ENCODE assay signal across 50 mouse cellular contexts in the genomic region with DNA sequence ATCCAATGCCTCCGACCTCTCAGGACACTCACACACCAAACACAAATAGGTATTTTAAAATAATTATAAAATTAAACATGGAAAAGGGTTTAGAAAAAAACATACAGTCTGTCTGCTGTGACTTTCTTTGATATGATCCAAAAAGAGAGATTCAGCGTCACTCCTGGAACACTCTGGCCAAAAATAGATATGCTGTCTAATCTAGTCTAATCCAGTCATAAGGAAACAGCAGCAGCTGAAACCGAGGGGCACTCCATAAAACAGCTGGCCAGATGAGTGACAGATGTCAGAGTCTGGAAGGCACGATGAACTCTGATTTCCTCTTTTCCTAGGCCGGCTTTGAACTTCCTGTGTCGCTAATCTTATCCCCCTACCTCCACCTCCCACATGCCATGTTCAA. TPM values are rescaled to one million over a fixed set of nuclear protein-coding genes. Genes with fewer than 3 reads are reported as not detected.
"Had no signal": no experiment of that assay in that cellular context is flagged by ENCODE, and none has a peak within 500 bp of the region (broad histone marks: within the 10 kb centered on the region; RNA-seq: fewer than 3 reads in every experiment).

No protein-coding gene starts in this region.

- H3K27me3 ChIP-seq: heart, embryonic 12.5 days; heart, embryonic 13.5 days; heart, embryonic 15.5 days; hindbrain, embryonic 12.5 days; hindbrain, embryonic 15.5 days; intestine, embryonic 15.5 days had no signal

- H3K4me3 ChIP-seq: heart, embryonic 10.5 days; heart, embryonic 12.5 days; heart, embryonic 13.5 days; heart, embryonic 15.5 days; hindbrain, embryonic 10.5 days; hindbrain, embryonic 12.5 days; hindbrain, embryonic 13.5 days; hindbrain, embryonic 15.5 days; intestine, embryonic 15.5 days; layer of hippocampus, adult 2 months; left cerebral cortex, adult 2 months had no signal

- H3K4me1 ChIP-seq: heart, embryonic 13.5 days; heart, embryonic 15.5 days; hindbrain, embryonic 12.5 days; hindbrain, embryonic 13.5 days; hindbrain, embryonic 15.5 days; intestine, embryonic 15.5 days had no signal

- DNase-seq: heart, postnatal 10 days; heart, postnatal 14 days; heart, postnatal 36 days; heart, postnatal 4 days; kidney, adult 11 months; kidney, adult 18-20 months; kidney, adult 2 months; kidney, adult 8-10 months; kidney, adult 9 months; kidney, postnatal 10 days; kidney, postnatal 14 days; kidney, postnatal 25 days; kidney, postnatal 36 days; kidney, postnatal 4 days; layer of hippocampus, adult 9-11 months; layer of hippocampus, postnatal 36 days had no signal

- H3K27ac ChIP-seq: heart, embryonic 10.5 days; heart, embryonic 13.5 days; heart, embryonic 15.5 days; hindbrain, embryonic 10.5 days; hindbrain, embryonic 12.5 days; hindbrain, embryonic 13.5 days; hindbrain, embryonic 14.5 days; hindbrain, embryonic 15.5 days; hindbrain, postnatal 0 days; intestine, embryonic 15.5 days; kidney, postnatal 0 days; layer of hippocampus, adult 2 months; left cerebral cortex, adult 2 months had no signal

- H3K36me3 ChIP-seq: heart, embryonic 10.5 days; heart, embryonic 12.5 days; heart, embryonic 13.5 days; heart, embryonic 15.5 days; hindbrain, embryonic 10.5 days; hindbrain, embryonic 12.5 days; hindbrain, embryonic 13.5 days; hindbrain, embryonic 15.5 days; intestine, embryonic 15.5 days had no signal

- ATAC-seq: hindbrain, embryonic 16.5 days; hindbrain, postnatal 0 days; inflammation-experienced regulatory T-cells, adult 6 months; intestine, embryonic 16.5 days; intestine, postnatal 0 days had no signal

- H3K9me3 ChIP-seq: heart, embryonic 10.5 days; heart, embryonic 12.5 days; heart, embryonic 13.5 days; heart, embryonic 15.5 days; hindbrain, embryonic 10.5 days; hindbrain, embryonic 12.5 days; hindbrain, embryonic 13.5 days; hindbrain, embryonic 15.5 days; intestine, embryonic 15.5 days had no signal

- H3K9ac ChIP-seq: heart, embryonic 12.5 days; heart, embryonic 13.5 days; heart, embryonic 15.5 days; hindbrain, embryonic 12.5 days; hindbrain, embryonic 13.5 days; hindbrain, embryonic 14.5 days; hindbrain, embryonic 15.5 days; intestine, embryonic 15.5 days had no signal

- H3K4me2 ChIP-seq: heart, embryonic 11.5 days; heart, embryonic 12.5 days; heart, embryonic 13.5 days; heart, embryonic 15.5 days; hindbrain, embryonic 12.5 days; hindbrain, embryonic 13.5 days; hindbrain, embryonic 14.5 days; hindbrain, embryonic 15.5 days; intestine, embryonic 15.5 days had no signal

RNA-seq across cellular contexts. Expression of a gene that starts 6.4 kb away (rescaled TPM):
- total RNA-seq: heart, postnatal 10 days; heart, postnatal 14 days; heart, postnatal 25 days; heart, postnatal 36 days; heart, postnatal 4 days; hematopoietic stem cell, adult 5-6 weeks; hindbrain, postnatal 0 days; layer of hippocampus, adult 18-20 months; layer of hippocampus, adult 2 months; layer of hippocampus, adult 8-10 months; layer of hippocampus, postnatal 10 days; layer of hippocampus, postnatal 14 days; layer of hippocampus, postnatal 25 days; layer of hippocampus, postnatal 36 days; left cerebral cortex, adult 18-20 months; left cerebral cortex, adult 2 months had no signal
- polyA plus RNA-seq: heart, embryonic 10.5 days; heart, embryonic 12.5 days; hindbrain, embryonic 10.5 days; hindbrain, embryonic 11.5 days; hindbrain, embryonic 12.5 days; hindbrain, embryonic 13.5 days; hindbrain, embryonic 14.5 days; hindbrain, embryonic 15.5 days; hindbrain, embryonic 16.5 days; hindbrain, postnatal 0 days had no signal

RNA-seq across cellular contexts. Expression of a gene that starts 10.3 kb away (rescaled TPM):
- total RNA-seq: hematopoietic stem cell, adult 5-6 weeks had no signal
- polyA plus RNA-seq: inflammation-experienced regulatory T-cells, adult 6 months had no signal

RNA-seq across cellular contexts. Expression of a gene that starts 12.3 kb away (rescaled TPM):
- total RNA-seq: heart, postnatal 10 days; heart, postnatal 14 days; heart, postnatal 25 days; heart, postnatal 36 days; heart, postnatal 4 days; hematopoietic stem cell, adult 5-6 weeks; hindbrain, postnatal 0 days; layer of hippocampus, adult 18-20 months; layer of hippocampus, adult 2 months; layer of hippocampus, adult 8-10 months; layer of hippocampus, postnatal 10 days; layer of hippocampus, postnatal 14 days; layer of hippocampus, postnatal 25 days; layer of hippocampus, postnatal 36 days; left cerebral cortex, adult 18-20 months; left cerebral cortex, adult 2 months had no signal
- polyA plus RNA-seq: heart, embryonic 10.5 days; heart, embryonic 11.5 days; heart, embryonic 12.5 days; heart, embryonic 13.5 days; heart, embryonic 14.5 days; heart, embryonic 15.5 days; heart, embryonic 16.5 days; heart, postnatal 0 days; hindbrain, embryonic 10.5 days; hindbrain, embryonic 11.5 days; hindbrain, embryonic 12.5 days; hindbrain, embryonic 13.5 days; hindbrain, embryonic 14.5 days; hindbrain, embryonic 15.5 days; hindbrain, embryonic 16.5 days; hindbrain, postnatal 0 days; inflammation-experienced regulatory T-cells, adult 6 months; intestine, embryonic 14.5 days; intestine, embryonic 15.5 days; intestine, embryonic 16.5 days; intestine, postnatal 0 days; large intestine, adult 2 months had no signal

RNA-seq across cellular contexts. Expression of a gene that starts 17.3 kb away (rescaled TPM):
- total RNA-seq: heart, postnatal 10 days; heart, postnatal 14 days; heart, postnatal 25 days; heart, postnatal 36 days; heart, postnatal 4 days; hematopoietic stem cell, adult 5-6 weeks; hindbrain, postnatal 0 days; layer of hippocampus, adult 18-20 months; layer of hippocampus, adult 2 months; layer of hippocampus, adult 8-10 months; layer of hippocampus, postnatal 10 days; layer of hippocampus, postnatal 14 days; layer of hippocampus, postnatal 25 days; layer of hippocampus, postnatal 36 days; left cerebral cortex, adult 18-20 months; left cerebral cortex, adult 2 months had no signal
- polyA plus RNA-seq: heart, embryonic 10.5 days; heart, embryonic 11.5 days; heart, embryonic 12.5 days; heart, embryonic 13.5 days; heart, embryonic 14.5 days; heart, embryonic 15.5 days; heart, embryonic 16.5 days; heart, postnatal 0 days; hindbrain, embryonic 10.5 days; hindbrain, embryonic 11.5 days; hindbrain, embryonic 12.5 days; hindbrain, embryonic 13.5 days; hindbrain, embryonic 14.5 days; hindbrain, embryonic 15.5 days; hindbrain, embryonic 16.5 days; hindbrain, postnatal 0 days; inflammation-experienced regulatory T-cells, adult 6 months; intestine, embryonic 14.5 days; intestine, embryonic 15.5 days; intestine, embryonic 16.5 days; intestine, postnatal 0 days; kidney, adult 2 months; kidney, embryonic 16.5 days; kidney, postnatal 0 days; large intestine, adult 2 months had no signal

RNA-seq across cellular contexts. Expression of a gene that starts 36.4 kb away (rescaled TPM):
- total RNA-seq: heart, postnatal 10 days; heart, postnatal 14 days; heart, postnatal 25 days; heart, postnatal 36 days; heart, postnatal 4 days; hematopoietic stem cell, adult 5-6 weeks; hindbrain, postnatal 0 days; layer of hippocampus, adult 18-20 months; layer of hippocampus, adult 2 months; layer of hippocampus, adult 8-10 months; layer of hippocampus, postnatal 10 days; layer of hippocampus, postnatal 14 days; layer of hippocampus, postnatal 25 days; layer of hippocampus, postnatal 36 days; left cerebral cortex, adult 18-20 months; left cerebral cortex, adult 2 months had no signal
- polyA plus RNA-seq: hindbrain, embryonic 10.5 days; hindbrain, embryonic 11.5 days; hindbrain, embryonic 12.5 days; hindbrain, embryonic 13.5 days; hindbrain, embryonic 14.5 days; hindbrain, embryonic 15.5 days; hindbrain, embryonic 16.5 days; hindbrain, postnatal 0 days; inflammation-experienced regulatory T-cells, adult 6 months; intestine, embryonic 14.5 days; intestine, embryonic 15.5 days; intestine, embryonic 16.5 days; large intestine, adult 2 months had no signal
